Mouse (Mus musculus) bone marrow, adult 2 months (tissue): ENCODE data around the gene Dpy19l2. TPM values are rescaled to one million over a fixed set of nuclear protein-coding genes. Genes with fewer than 3 reads are reported as not detected.

ENCODE experiments used
- H3K27ac ChIP-seq: fragments of 200-500 bp; 2 replicates; pipeline ENCODE4 v1.5.1; 2012; ENCODE audit warnings: low read depth, mild to moderate bottlenecking, control low read depth, inconsistent platforms, low read length; ENCODE audit not compliant: control insufficient read depth, poor library complexity, insufficient read depth
- H3K4me1 ChIP-seq: fragments of 200-500 bp; 2 replicates; pipeline ENCODE4 v1.6.1; 2011; ENCODE audit warnings: low read length; ENCODE audit not compliant: control insufficient read depth, insufficient read depth
- H3K4me3 ChIP-seq: fragments of 200-500 bp; replicated peaks from 2 replicates; pipeline ENCODE3; 2011; ENCODE audit warnings: mild to moderate bottlenecking, low read depth, low read length, control low read depth; ENCODE audit not compliant: control insufficient read depth
- CTCF ChIP-seq: fragments of 200-500 bp; IDR thresholded peaks from 2 replicates; pipeline ENCODE4 v1.5.1; 2011; ENCODE audit warnings: low read length, control low read depth; ENCODE audit not compliant: control insufficient read depth, insufficient read depth
- POLR2A ChIP-seq: fragments of 200-500 bp; IDR thresholded peaks from 2 replicates; pipeline ENCODE4 v1.6.1; 2011; ENCODE audit warnings: low read depth, mild to moderate bottlenecking, control low read depth, low read length, borderline replicate concordance; ENCODE audit not compliant: control insufficient read depth
- WGBS: fragments of 180-500 bp; shearing (Covaris S2); methylation state at CpG from one replicate; pipeline ENCODE4 v1.1.7; 2018; 5-methylcytosine and 5-hydroxymethylcytosine counted together
- polyA plus RNA-seq: library from polyadenylated mRNA; stranded (reverse); fragments of >200 nt; gene quantifications from 2 replicates; pipeline ENCODE4 v1.2.4, GENCODE M21; 2011; ENCODE audit warnings: low replicate concordance; ENCODE audit not compliant: missing spikeins, insufficient read depth, insufficient read length

Gene Dpy19l2
- polyA plus RNA-seq, 1 experiment: not detected

- H3K4me3 ChIP-seq: no peak overlapping the region
- H3K4me1 ChIP-seq: no peaks in the 10 kb centered on the region
- TF ChIP-seq POLR2A: no peak
- no peak for TF ChIP-seq CTCF
- WGBS: 66% methylated on average over 9 of the region's 9 CpGs
- H3K27ac ChIP-seq: no peak overlapping the region
These were observed 182.6 kb downstream of the Dpy19l2 start for GRCm38 (mm10) chr9:24513290-24514077.

DNA sequence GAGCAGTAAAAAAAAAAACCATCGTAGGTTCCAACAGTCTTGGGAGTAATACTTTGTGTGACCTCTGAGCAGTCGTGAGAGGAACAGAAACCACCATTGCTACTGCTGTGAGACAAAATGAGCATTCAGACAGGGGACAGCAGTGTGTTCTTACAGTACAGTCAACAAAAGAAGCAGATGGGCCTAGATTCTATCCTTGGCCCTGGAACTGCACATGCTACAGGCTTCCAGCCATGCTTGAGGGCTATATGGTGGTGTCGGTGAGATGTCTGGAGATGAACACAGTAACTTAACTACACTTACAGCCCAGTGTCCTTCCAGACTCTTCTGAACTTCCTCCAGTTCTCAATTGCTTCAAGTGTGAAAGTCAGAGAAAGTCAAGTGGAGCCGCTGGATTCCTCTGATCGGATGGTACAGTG lies 184.0 kb downstream of the Dpy19l2 start:
- H3K4me3 ChIP-seq: no peak overlapping the region
- no peak overlapping the region; the same call in 1 of the 2 replicates for H3K27ac ChIP-seq
- 70% methylated on average over 5 of the region's 5 CpGs for WGBS
- TF ChIP-seq CTCF: no peak
- no peak for TF ChIP-seq POLR2A
- no peaks in the 10 kb centered on the region for H3K4me1 ChIP-seq

- Histone ChIP-seq H3K27ac (no peak overlapping the region), H3K4me3 (no peak overlapping the region), H3K4me1 (no peaks in the 10 kb centered on the region)
- 74% methylated on average over 4 of the region's 4 CpGs for WGBS
- no peak for TF ChIP-seq CTCF
- no peak for TF ChIP-seq POLR2A
These were observed 184.5 kb downstream of the Dpy19l2 start for GRCm38 (mm10) chr9:24511371-24512120.

DNA sequence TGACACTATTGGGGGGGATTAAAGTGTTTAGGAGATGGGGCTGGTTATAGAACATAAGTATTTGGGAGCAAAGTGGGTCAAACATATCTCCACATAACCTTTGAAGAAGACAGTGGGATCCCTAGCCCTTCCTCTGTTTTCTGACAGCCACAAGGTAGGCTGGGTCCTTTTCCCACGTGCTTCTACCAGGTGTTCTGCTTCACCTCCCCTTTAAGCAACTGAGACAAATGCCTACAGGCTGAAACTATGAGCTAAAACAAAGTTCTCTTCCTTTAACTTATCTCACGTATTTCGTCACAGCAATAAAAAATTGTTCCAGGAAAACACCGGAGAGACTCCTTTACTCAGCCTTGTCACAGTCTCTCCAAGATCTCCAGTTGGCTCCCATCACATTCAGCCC lies 187.2 kb downstream of the Dpy19l2 start:
- H3K4me3 ChIP-seq: no peak overlapping the region
- no peaks in the 10 kb centered on the region; the same call in 1 of the 2 replicates for H3K4me1 ChIP-seq
- 84% methylated on average over 4 of the region's 4 CpGs for WGBS
- TF ChIP-seq CTCF: no peak
- no peak for TF ChIP-seq POLR2A
- no peak overlapping the region for H3K27ac ChIP-seq

Other genes starting within 250 kb of the Dpy19l2 start
- 16.9 and 17.0 TPM in 2 replicates for gene Dpy19l1, start 193.2 kb downstream of the Dpy19l2 start, polyA plus RNA-seq
- gene Cypt4, start 71.1 kb downstream of the Dpy19l2 start, polyA plus RNA-seq: not detected in 2 replicates
- not detected in 2 replicates for gene Tbx20, start 78.0 kb upstream of the Dpy19l2 start, polyA plus RNA-seq